Mouse (Mus musculus) kidney, adult 18-20 months (tissue): ENCODE data around the gene Slc6a13.
"Not testable (repeated sequence)": the region's sequence is repeated elsewhere in the genome, so short reads cannot be mapped to it uniquely, and the experiment has no call there.

Experiments used
- DNase-seq: peaks from one replicate; pipeline ENCODE4 v3.0.0; 2021

Gene Slc6a13

GRCm38 (mm10) chr6:121328417-121328884, 28.4 kb downstream of the Slc6a13 start:
- no peak for DNase-seq

GRCm38 (mm10) chr6:121329848-121330508, 30.0 kb downstream of the Slc6a13 start:
- peak; percentile 49 for DNase-seq

DNA sequence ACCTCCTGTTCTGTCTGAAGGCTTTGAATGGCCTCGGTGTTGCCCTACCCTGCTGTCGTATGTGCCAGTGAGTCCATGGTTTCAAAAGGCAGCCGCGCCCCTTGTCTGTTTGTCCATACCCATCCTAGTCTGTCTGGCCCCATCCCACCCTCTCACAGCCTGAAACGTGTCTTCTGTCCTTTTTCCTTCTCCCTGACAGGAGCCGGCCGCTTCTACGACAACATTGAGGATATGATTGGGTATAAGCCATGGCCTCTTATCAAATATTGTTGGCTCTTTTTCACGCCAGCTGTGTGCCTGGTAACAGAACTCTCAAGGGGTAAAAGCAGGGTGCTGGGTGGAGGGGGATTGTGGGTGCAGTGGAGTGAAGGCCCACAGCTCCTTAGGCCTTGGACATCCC, 35.8 kb downstream of the Slc6a13 start:
- no peak for DNase-seq

DNA sequence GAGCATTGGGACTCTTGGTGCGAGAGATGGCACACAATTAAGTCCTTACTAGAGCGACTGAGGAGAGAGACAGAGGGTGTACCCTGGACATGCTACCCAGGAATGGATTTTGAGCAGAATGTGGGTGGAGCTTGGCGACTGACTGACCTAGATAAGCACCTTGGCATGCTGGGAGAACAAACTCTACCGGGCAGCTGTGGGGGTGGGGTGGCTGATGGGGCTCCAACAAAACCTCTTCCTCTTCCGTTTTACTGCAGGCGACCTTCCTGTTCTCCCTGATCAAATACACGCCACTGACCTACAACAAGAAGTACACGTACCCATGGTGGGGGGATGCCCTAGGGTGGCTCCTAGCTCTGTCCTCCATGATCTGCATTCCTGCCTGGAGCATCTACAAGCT, 36.5 kb downstream of the Slc6a13 start:
- no peak for DNase-seq

DNA sequence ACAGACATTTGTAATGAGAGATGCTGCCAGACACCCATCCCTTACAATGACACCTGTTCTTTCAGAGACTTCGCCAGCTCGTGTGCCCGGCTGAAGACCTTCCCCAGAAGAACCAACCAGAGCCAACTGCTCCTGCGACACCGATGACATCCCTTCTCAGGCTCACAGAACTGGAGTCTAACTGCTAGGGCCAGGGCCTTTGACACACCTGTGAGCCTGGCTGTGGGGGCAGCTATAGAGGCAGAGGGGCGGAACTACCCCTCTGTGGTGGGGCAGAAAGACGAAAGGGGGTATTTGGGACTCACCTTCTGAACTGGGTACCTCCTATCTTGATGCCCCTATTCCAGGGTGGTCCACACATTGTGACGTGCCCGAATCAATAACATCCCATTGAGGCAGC, 37.2 kb downstream of the Slc6a13 start:
- no peak for DNase-seq

DNA sequence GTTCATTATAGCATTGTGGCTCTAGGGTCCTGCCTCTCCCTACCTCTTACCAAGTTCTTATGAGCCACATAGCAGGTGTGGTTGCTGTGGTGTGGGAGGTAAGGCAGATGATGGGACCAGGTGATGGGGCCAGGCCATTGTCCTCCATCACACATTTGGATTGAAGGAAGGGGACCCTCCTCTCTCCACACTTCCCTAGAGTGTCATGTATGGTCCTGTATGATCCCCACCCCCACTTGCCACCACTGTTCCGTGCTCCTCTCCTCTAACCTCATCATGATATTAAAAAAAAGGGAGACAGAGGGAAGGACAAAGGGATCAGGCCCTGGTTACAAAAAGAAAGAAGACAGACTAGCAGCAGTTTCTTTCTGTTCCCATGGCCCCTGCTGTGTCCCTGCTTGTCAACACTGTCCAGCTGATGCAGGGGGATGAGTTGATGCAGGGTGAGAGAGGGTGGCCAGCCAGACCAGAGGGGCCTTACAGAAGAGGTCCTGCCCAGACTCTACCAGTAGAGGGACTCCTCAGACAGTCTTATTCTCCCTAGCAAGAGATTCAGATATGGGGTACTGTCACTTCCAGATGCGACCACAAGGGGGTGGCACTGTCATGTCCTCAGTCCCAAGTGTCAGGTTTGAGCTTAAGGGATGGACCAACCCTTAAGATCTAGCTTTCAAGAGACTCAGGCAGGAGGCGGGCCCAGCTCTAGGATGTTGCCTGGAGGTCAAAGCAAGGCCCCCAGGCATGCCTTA, 37.9 kb downstream of the Slc6a13 start:
- DNase-seq: peak; percentile 81

DNA sequence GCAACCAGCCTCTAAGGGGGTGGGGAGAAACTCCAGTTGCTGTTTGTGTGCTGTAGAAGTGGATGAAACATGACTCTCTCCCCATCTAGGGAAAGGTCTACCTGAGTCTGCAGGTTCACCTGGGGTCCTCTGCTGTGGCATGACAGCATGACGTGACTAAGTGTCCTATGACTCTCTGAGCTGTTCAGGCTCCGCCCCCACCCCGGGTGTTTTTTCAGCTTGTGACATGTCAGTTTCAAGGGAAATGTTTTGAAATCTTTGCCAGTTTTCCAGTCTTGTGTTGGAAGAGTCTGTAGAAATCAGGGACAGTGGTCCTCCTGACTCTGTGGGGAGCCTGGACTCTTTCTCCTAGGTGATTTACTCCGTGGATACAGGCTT, 38.5 kb downstream of the Slc6a13 start:
- no peak for DNase-seq

DNA sequence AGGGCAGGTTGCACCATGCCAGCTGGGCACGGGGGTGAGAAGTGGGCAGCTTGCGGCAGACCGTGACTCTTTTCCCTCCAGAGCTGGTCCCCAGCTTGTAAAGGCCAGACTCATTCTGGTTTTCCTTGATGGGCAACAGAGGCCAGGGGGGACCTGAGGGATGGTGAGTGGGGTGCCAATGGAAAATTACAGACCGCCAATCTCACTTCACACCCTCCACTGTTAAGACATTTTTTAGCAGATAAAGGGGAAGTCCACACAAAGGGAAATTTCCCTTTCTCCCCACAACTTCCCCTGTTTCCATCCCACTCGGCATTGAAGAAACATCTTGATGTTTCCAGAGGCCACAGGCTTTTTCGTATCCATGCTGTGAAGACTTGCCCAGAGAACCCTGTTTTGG, 41.6 kb downstream of the Slc6a13 start:
- no peak for DNase-seq

DNA sequence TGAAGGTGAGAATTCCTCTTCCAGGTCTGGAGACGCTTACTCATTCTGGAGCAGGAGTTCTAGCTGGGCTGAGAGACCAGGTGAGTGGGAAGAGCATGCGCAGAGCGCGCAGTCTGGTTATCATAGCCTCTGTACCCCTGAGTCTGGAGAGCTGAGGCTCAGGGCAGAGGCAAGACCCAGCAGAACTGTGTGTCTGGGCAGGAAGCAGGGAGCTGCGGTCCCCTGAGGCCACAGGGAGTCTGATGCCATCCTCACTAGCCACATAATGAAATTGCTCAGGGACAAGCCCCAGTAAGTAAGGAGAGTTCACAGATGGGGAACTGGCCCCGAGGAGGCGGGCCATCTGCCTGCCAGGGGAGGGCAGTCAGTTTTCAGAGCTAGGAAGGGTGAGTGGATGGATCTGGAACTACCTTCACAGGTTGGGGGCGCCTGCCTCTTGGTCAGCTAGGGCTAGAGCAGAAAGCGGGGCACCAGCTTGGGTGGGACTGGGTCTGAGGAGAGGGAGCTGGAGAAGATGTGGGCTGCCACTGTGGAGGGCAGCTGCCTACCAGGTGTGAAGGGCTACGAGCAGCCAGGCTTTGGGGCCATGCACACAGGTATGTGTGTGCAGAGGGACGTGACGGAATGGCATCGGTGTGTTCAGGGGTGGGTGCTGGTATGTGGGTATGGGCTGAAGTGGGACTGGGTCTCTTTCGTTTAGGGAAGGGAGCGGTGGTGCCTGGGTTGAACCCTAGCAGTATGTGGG, 43.2 kb downstream of the Slc6a13 start, which contains the start of gene Slc6a12:
TSS of gene Slc6a12 (plus strand) at position 51 of the 745 bp plus-strand sequence.
- no peak for DNase-seq

DNA sequence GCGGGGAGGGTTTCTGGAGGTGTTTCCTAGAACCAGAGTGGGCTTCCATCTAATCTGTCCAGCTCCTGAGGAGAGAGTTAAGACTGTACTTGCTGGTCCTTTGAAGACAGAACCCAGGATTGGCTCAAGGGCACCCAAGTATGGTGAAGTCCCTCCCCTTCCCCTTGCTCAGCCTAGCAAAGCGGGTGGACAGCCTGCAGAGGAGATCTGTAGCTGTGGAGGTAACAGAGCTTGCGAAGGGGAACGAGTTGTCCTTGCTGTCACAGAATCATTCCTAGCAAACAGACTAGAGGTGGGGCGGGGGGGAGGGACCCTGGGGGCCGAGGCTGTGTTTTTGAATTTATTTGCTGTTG, 43.7 kb downstream of the Slc6a13 start:
- DNase-seq: no peak

DNA sequence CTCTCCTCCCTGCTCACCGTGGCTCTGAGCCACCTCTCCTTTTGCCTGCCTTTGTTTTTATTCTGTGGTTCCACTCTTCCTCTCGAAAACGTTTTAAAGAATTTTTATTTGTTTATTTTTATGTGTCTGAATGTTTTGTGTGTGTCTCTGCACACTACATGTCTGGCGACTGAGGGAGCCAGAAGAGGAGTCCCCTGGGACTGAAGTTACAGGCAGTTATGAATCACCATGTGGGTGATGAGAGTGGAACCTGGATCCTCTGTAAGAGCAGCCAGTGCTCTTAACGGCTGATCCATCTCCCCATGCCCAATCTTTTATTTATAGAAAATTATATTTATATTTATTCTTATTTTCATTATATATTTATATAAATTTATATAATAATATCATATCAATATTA, 44.3 kb downstream of the Slc6a13 start:
- no peak for DNase-seq

GRCm38 (mm10) chr6:121346428-121346827, 46.4 kb downstream of the Slc6a13 start:
- DNase-seq: no peak

GRCm38 (mm10) chr6:121352276-121352675, 52.2 kb downstream of the Slc6a13 start:
- DNase-seq: no peak

GRCm38 (mm10) chr6:121356041-121356440, 56.0 kb downstream of the Slc6a13 start:
- DNase-seq: no peak

DNA sequence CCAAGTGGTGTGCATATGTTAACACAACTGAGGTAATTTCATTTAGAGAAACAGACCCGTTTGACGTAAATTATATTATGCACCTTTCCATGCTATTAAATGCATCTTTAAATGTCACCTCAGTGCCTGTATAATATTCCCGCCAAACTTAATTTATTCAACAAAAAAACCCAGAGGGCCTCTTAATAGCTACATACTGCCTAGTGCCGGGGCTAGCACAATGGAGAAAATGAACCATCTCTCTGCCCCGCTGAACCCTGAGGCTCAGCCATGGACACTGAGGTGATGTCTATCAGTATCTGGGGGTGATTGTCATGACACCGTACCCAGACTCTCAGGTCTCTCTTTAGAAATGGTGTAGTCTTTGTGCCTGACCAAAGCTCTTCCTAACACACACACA, 57.2 kb downstream of the Slc6a13 start:
- no peak for DNase-seq

DNA sequence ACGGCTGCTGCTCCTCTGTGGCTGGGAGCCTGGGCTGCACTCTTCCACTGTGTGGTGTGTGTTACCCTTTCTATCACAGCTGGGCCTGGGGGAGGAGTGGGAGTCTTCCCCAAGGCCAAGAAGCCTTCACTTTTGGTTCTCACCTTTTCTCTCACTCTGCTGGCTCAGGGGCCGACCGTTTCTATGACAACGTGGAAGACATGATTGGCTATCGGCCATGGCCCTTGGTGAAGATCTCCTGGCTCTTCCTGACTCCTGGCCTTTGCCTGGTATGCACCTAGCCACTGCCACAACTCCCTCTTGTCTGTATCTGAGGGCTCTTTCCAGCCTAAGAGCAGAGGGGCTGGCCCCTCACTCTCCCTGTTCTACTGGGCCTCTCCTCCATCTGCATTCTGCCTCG, 63.0 kb downstream of the Slc6a13 start:
- DNase-seq: no peak

- peak; percentile 45 for DNase-seq
Measured at GRCm38 (mm10) chr6:121363956-121364355, 63.9 kb downstream of the Slc6a13 start.

- not testable (repeated sequence) for DNase-seq
Measured at GRCm38 (mm10) chr6:121366537-121366936, 66.5 kb downstream of the Slc6a13 start.

- no peak for DNase-seq
Measured at GRCm38 (mm10) chr6:121367099-121367498, 67.1 kb downstream of the Slc6a13 start.

DNA sequence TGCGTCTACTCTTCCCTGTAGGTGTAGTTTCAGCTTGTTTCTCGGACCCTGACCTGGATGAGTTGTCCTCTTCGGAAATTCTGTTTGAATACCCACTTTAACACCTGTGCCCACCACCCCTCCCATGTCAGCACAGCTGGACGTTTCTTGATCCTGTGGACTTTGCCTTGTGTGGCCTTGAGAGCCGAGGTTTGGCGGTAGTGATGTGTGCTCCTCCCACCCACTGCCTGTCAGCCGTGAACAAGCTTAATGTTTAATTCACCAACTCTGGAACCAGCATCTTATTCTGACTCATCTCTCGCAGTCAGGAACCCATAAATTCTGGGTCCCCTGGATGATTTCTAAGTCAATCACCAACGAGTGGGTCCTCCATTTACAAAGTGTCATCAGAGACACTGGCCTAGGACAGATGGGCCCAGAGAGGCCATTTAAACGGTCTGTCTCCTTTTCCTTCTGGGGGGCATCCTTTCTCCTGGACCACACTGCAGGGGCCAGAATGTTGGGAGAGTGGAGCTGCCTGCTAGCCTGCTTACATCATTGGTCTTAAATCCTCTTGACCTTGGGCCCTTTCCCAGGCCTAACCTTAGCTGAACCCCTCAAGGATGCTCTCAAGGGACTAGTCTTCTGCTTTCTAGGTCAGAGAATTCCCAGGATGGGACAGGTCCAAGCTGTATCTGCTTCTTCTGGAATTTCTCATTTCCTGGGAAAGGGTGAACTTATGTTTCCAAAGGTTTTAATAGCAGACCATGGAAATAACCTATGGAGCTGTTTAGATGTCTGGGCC, 71.4 kb downstream of the Slc6a13 start:
- peak; percentile 45 for DNase-seq

DNA sequence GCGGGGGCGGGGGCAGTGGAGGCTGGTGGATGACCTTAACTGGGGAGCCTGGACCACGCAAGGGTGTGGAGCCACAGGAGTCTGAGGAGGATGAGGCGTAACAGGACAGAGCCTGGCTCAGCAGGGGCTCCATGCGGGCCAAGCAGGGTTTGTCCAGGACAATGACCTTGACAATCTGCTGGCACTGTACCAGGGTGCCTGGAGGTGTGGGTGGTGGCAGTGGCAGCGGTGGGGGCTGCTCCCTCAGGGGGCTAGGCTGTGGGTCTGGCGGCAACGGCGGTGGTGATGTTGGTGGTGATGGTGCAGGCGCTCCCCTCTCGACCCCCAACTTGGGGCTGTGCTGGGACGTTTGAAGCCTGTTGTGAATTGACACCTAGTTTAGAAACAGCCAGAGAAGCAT, 76.1 kb downstream of the Slc6a13 start:
- DNase-seq: no peak

DNA sequence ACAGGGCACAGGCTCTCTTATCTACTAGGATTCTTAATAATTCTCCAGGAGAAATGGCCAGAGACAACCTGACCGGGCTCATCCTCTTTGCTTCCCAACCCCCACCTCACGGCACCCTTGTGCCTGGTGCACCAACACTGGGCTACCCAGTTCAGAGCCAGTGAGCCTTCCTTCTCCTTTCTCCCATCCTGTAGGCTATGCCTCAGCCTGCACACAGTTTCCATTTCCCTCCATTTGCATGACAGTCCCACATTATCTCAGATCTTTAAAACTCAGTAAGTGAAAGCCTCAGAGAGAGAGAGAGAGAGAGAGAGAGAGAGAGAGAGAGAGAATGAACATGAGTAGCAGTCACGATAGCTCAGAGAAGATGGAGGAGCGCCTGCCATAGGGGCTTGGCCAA, 78.2 kb downstream of the Slc6a13 start:
- no peak for DNase-seq

DNA sequence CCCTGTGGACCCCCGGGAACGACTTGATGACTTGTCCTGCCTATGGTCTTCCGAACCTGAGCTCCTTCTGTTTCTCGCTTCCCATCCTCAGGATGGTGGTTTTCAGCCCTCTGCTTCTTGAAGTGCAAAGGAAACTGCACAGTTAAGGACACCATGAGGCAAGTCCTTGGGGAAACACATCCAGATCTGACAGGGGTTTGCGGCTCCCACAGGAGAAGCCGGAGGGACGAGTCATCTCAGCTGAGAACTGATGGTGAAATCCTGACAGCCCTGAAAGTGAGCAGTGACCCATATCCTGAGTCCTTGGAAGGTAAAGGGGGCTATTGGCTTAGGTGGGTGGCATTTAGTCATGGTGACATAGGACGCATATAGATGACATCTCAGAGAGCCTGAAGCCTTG, 80.5 kb downstream of the Slc6a13 start:
- DNase-seq: no peak
